Mouse (Mus musculus) midbrain, embryonic 13.5 days (tissue): ENCODE data around the gene Ube2b. TPM values are rescaled to one million over a fixed set of nuclear protein-coding genes. Genes with fewer than 3 reads are reported as not detected.

Source experiments
- ATAC-seq: fragments of 200-750 bp; cut with Nextera tagmentation; 2 replicates; pipeline ENCODE4 v1.8.0; 2017; ENCODE audit warnings: mild to moderate bottlenecking, moderate TSS enrichment, moderate library complexity
- H3K27ac ChIP-seq: fragments of 300-500 bp; sonication (generic); 2 replicates; pipeline ENCODE4 v1.5.1; 2015; ENCODE audit warnings: inconsistent platforms, mild to moderate bottlenecking, moderate library complexity
- H3K27me3 ChIP-seq: fragments of 300-500 bp; sonication (generic); 2 replicates; pipeline ENCODE4 v1.6.1; 2015; ENCODE audit warnings: mild to moderate bottlenecking, inconsistent platforms
- H3K36me3 ChIP-seq: fragments of 300-500 bp; sonication (generic); 2 replicates; pipeline ENCODE4 v1.6.1; 2015; ENCODE audit warnings: mild to moderate bottlenecking, inconsistent platforms
- H3K4me1 ChIP-seq: fragments of 300-500 bp; sonication (generic); replicated peaks from 2 replicates; pipeline ENCODE4 v1.6.1; 2015; ENCODE audit warnings: inconsistent platforms
- H3K4me2 ChIP-seq: fragments of 300-500 bp; sonication (generic); replicated peaks from 2 replicates; pipeline ENCODE4 v1.6.1; 2015; ENCODE audit warnings: moderate library complexity, mild to moderate bottlenecking, inconsistent platforms
- H3K4me3 ChIP-seq: fragments of 300-500 bp; sonication (generic); replicated peaks from 2 replicates; pipeline ENCODE4 v1.5.1; 2015; ENCODE audit warnings: mild to moderate bottlenecking, inconsistent platforms
- H3K9ac ChIP-seq: fragments of 300-500 bp; sonication (generic); replicated peaks from 2 replicates; pipeline ENCODE4 v1.6.1; 2015; ENCODE audit warnings: mild to moderate bottlenecking, inconsistent platforms
- H3K9me3 ChIP-seq: fragments of 300-500 bp; sonication (generic); 2 replicates; pipeline ENCODE4 v1.6.1; 2016; ENCODE audit warnings: mild to moderate bottlenecking, inconsistent platforms
- WGBS: fragments of 180-500 bp; shearing (Covaris S2); methylation state at CpG from one replicate; pipeline ENCODE4 v1.1.7; 2015; 5-methylcytosine and 5-hydroxymethylcytosine counted together
- polyA plus RNA-seq: library from polyadenylated mRNA; unstranded; fragments of >200 nt; fragmentation: Nextera tagmentation; extraction: Ambion mirVana; gene quantifications from 2 replicates; pipeline ENCODE4 v1.2.1, GENCODE M21; 2015

Gene Ube2b
- 272 and 284 TPM in 2 replicates for polyA plus RNA-seq

DNA sequence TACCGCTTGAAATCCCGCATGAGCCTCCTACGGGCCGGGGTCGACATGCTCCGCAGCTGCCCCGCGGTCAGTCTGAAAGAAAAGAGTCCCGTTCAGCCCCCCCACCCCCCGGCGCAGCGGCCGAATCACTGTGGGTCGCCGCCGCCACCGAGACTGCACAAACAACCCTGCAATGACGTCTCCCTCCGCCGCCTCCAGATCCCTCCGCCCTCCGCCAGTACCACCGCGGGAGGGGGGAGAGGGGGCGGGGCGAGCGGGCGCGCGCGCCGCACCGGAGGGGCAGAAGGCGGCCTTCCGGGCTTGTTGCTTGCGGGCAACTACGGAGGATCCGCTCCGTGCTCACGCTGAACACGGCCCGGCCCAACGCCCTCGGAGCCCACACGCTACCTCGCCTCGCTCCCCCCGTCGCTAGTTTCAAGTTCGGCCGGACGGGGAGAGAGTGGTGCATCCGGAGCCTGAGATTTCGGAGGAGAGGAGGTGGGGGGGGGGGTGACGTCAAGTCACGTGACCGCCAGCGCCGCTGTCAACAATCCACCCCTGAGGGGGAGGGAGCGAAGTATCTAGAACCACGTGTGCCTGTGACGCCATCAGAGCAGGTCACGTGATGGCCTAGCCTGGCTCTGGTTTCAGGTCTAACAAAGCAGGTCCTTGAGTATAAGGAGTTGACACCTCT lies at the start of gene Ube2b:
Gene Ube2b, minus strand, starts transcription at position 473 of the 673 bp plus-strand sequence.
- peak; percentile 78 for ATAC-seq
- Histone ChIP-seq H3K9ac (peak within 1 kb of the TSS; percentile 99), H3K27ac (peak within 1 kb of the TSS; percentile 95), H3K36me3 (peaks cover 23% of the 10 kb centered on the region), H3K4me1 (peaks cover 52% of the 10 kb centered on the region), H3K27me3 (no peaks in the 10 kb centered on the region), H3K4me2 (peak within 1 kb of the TSS; percentile 86), H3K4me3 (peak within 1 kb of the TSS; percentile 100), H3K9me3 (no peaks in the 10 kb centered on the region)
- under 1% methylated on average over 49 of the region's 63 CpGs for WGBS

GRCm38 (mm10) chr11:52046446-52047165 lies 46.0 kb upstream of the Ube2b start:
- Histone ChIP-seq H3K4me2 (no peak overlapping the region), H3K36me3 (0 out of 2 replicates have a peak, but pooled peaks cover 6% of the 10 kb centered on the region), H3K4me1 (no peaks in the 10 kb centered on the region), H3K9me3 (no peaks in the 10 kb centered on the region), H3K27ac (no peak overlapping the region), H3K27me3 (no peaks in the 10 kb centered on the region), H3K4me3 (no peak overlapping the region), H3K9ac (no peak overlapping the region)
- no peak for ATAC-seq
- 62% methylated on average over 4 of the region's 4 CpGs for WGBS

DNA sequence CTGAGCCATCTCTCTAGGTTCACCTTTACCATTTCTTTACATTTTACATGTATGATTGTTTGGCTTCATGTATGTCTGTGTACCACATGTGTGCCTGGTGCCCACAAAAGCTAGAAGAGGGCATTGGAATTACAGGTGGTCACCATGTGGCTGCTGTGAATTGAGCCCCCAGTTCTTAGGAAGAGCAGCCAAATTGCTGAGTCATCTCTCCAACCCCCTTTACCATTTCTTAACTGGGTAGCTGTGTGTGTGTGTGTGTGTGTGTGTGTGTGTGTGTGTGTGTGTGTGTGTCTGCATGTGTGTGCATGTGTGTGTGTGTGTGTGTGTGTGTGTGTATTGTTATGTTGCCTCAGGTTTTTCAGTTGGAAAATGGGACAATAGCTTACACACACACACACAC lies 43.6 kb upstream of the Ube2b start:
- Histone ChIP-seq H3K9me3 (no peaks in the 10 kb centered on the region), H3K36me3 (0 out of 2 replicates have a peak, but pooled peaks cover 8% of the 10 kb centered on the region), H3K27me3 (no peaks in the 10 kb centered on the region), H3K27ac (no peak overlapping the region), H3K4me3 (no peak overlapping the region), H3K9ac (no peak overlapping the region), H3K4me2 (no peak overlapping the region), H3K4me1 (no peaks in the 10 kb centered on the region)
- ATAC-seq: no peak

DNA sequence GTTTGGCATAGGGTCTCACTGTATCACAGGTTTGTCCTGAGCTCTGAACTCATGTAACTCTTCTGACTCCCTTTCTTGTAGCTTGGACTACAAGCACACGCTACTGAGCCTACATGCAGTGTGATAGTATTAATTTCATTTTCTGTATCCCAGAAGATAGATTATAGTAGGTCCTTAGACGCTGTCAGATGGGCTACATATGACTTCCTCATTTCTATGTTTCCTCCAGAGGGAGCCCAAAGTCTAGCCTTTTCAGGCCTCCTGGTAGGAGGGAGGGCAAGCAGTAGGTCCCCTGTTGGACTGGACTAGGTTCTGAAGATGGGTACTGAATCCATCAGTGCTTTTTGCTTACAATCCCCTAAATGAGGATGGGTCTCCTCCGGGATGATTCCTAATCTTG lies 42.7 kb upstream of the Ube2b start:
- 85% methylated on average over 3 of the region's 3 CpGs for WGBS
- Histone ChIP-seq H3K9ac (no peak overlapping the region), H3K36me3 (0 out of 2 replicates have a peak, but pooled peaks cover 8% of the 10 kb centered on the region), H3K4me1 (no peaks in the 10 kb centered on the region), H3K9me3 (no peaks in the 10 kb centered on the region), H3K27me3 (no peaks in the 10 kb centered on the region), H3K4me3 (no peak overlapping the region), H3K4me2 (no peak overlapping the region), H3K27ac (no peak overlapping the region)
- no peak for ATAC-seq

- Histone ChIP-seq H3K4me1 (0 out of 2 replicates have a peak, but pooled peaks cover 4% of the 10 kb centered on the region), H3K4me2 (no peak overlapping the region), H3K27me3 (no peaks in the 10 kb centered on the region), H3K9ac (no peak overlapping the region), H3K27ac (no peak overlapping the region), H3K9me3 (no peaks in the 10 kb centered on the region), H3K4me3 (no peak overlapping the region), H3K36me3 (0 out of 2 replicates have a peak, but pooled peaks cover 2% of the 10 kb centered on the region)
- 36% methylated on average over 3 of the region's 3 CpGs for WGBS
- 0 out of 2 replicates have a peak, but pooled peaks have one; percentile 50 for ATAC-seq
Measured at GRCm38 (mm10) chr11:52037659-52038058, 37.1 kb upstream of the Ube2b start.

DNA sequence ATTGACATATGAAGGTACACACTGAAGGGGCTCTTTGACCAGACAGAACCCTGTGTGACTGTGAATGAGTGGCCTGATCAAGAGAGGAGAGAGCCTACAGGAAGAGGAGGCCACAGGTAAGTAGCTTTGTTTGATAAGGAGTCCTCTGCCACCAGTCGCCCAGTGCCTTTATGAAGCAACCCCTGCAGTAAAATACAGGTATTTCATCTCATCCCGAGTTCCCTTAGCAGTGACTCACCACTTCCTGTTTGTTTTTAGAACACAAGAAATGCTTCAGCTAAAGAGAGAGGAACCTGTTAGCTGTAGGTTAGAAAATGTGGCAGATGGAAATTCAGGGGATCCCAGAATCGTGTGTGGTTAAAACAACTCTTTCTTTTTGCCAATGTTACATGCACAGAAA lies 35.3 kb upstream of the Ube2b start:
- no peak for ATAC-seq
- H3K27me3 ChIP-seq: no peaks in the 10 kb centered on the region
- WGBS: 88% methylated on average over 3 of the region's 3 CpGs
- no peaks in the 10 kb centered on the region for H3K9me3 ChIP-seq
- no peak overlapping the region for H3K9ac ChIP-seq
- 0 out of 2 replicates have a peak, but pooled peaks cover 4% of the 10 kb centered on the region for H3K4me1 ChIP-seq
- no peak overlapping the region for H3K4me3 ChIP-seq
- peaks cover 10% of the 10 kb centered on the region for H3K36me3 ChIP-seq
- H3K4me2 ChIP-seq: no peak overlapping the region
- no peak overlapping the region for H3K27ac ChIP-seq

DNA sequence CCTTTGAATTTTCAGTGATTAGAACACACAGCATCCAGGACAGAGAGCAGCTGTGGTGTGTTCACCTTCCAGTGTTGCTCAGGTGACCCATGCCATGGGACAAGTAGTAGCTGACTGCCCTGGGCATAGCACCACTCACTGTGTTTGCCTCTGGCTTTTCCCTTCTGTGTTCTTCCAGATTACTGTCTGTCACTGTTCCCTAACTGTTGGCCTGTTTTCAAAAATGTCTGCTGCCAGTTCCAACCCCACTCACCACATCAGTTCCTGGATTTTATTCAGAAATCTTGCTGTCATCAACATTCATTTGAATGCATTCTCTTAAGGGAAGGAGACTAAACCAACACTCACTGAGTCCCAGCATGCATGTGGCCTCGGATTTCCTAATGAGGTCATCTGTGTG lies 33.4 kb upstream of the Ube2b start:
- Histone ChIP-seq H3K9ac (no peak overlapping the region), H3K4me2 (no peak overlapping the region), H3K9me3 (no peaks in the 10 kb centered on the region), H3K4me3 (no peak overlapping the region), H3K4me1 (0 out of 2 replicates have a peak, but pooled peaks cover 4% of the 10 kb centered on the region), H3K27ac (no peak overlapping the region), H3K36me3 (peaks cover 8% of the 10 kb centered on the region), H3K27me3 (no peaks in the 10 kb centered on the region)
- 89% methylated on average over 1 of the region's 1 CpGs for WGBS
- no peak for ATAC-seq

DNA sequence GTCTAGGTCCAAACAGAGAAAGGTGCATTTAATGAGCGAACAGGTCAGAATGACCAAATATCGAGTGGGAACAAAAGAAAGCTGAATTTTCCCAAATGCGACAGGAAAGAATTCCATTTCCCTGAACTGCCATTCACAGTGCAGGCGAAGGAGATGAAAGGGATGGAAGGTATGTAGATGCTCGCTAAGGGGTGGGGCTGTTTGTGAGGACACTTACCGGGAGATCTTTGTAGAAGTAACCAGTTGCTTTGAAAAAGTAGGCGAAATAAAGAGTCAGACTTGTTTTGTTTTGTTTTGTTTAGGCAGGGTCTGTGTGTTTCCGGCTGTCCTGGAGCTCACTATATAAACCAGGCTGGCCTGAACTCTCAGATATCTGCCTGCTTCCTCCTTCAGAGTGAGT lies 31.8 kb upstream of the Ube2b start:
- H3K9me3 ChIP-seq: no peaks in the 10 kb centered on the region
- H3K4me2 ChIP-seq: no peak overlapping the region
- WGBS: 82% methylated on average over 8 of the region's 8 CpGs
- no peak overlapping the region for H3K4me3 ChIP-seq
- H3K4me1 ChIP-seq: no peaks in the 10 kb centered on the region
- ATAC-seq: no peak
- no peaks in the 10 kb centered on the region for H3K27me3 ChIP-seq
- H3K27ac ChIP-seq: no peak overlapping the region
- H3K9ac ChIP-seq: no peak overlapping the region
- H3K36me3 ChIP-seq: peaks cover 12% of the 10 kb centered on the region

DNA sequence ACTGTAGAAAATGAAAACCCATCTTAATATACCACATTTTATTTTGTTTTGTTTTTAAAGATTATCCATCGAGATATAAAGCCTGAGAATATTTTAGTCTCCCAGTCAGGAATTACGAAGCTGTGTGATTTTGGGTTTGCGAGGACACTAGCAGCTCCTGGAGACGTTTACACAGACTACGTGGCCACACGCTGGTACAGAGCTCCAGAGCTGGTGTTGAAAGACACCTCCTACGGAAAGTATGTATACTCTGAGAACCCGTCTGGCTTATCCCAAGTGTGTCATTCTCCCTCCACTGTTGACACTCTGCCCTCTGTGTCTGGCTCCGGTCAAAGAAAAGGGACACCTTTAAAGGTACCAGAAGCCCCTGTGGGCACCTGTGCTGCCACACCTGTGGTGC lies 17.7 kb upstream of the Ube2b start:
- Histone ChIP-seq H3K27me3 (no peaks in the 10 kb centered on the region), H3K9ac (no peak overlapping the region), H3K4me2 (no peak overlapping the region), H3K9me3 (no peaks in the 10 kb centered on the region), H3K4me3 (no peak overlapping the region), H3K36me3 (0 out of 2 replicates have a peak, but pooled peaks cover 10% of the 10 kb centered on the region), H3K27ac (no peak overlapping the region), H3K4me1 (no peaks in the 10 kb centered on the region)
- ATAC-seq: no peak
- 85% methylated on average over 9 of the region's 9 CpGs for WGBS

- Histone ChIP-seq H3K4me2 (no peak overlapping the region), H3K4me1 (no peaks in the 10 kb centered on the region), H3K27me3 (no peaks in the 10 kb centered on the region), H3K27ac (no peak overlapping the region), H3K4me3 (no peak overlapping the region), H3K9ac (no peak overlapping the region), H3K36me3 (no peaks in the 10 kb centered on the region), H3K9me3 (no peaks in the 10 kb centered on the region)
- WGBS: 73% methylated on average over 5 of the region's 5 CpGs
- no peak for ATAC-seq
Measured at GRCm38 (mm10) chr11:52011541-52011940, 11.0 kb upstream of the Ube2b start.

DNA sequence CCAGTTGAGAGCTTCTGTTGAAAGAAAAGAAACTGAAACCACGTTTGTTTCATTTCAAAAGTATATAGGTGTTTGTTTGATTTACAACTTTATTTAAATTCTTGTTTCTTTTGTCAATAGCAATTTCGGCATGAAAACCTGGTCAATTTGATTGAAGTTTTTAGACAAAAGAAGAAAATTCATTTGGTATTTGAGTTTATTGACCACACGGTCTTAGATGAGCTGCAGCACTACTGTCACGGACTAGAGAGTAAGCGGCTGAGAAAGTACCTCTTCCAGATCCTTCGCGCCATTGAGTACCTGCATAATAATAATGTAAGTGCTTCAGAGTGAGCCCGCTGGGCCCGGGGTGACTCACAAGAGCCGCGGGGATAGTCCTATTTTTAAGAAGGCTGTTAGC lies 10.4 kb upstream of the Ube2b start:
- WGBS: 91% methylated on average over 11 of the region's 11 CpGs
- ATAC-seq: no peak
- no peak overlapping the region for H3K4me2 ChIP-seq
- no peaks in the 10 kb centered on the region for H3K9me3 ChIP-seq
- no peaks in the 10 kb centered on the region for H3K36me3 ChIP-seq
- no peak overlapping the region for H3K4me3 ChIP-seq
- peaks cover 4% of the 10 kb centered on the region for H3K4me1 ChIP-seq
- H3K9ac ChIP-seq: no peak overlapping the region
- no peaks in the 10 kb centered on the region for H3K27me3 ChIP-seq
- H3K27ac ChIP-seq: no peak overlapping the region

GRCm38 (mm10) chr11:52005586-52005985 lies 5.0 kb upstream of the Ube2b start:
- no peaks in the 10 kb centered on the region for H3K9me3 ChIP-seq
- H3K4me3 ChIP-seq: peak overlapping the region; percentile 16; the same call in 1 of the 2 replicates
- H3K4me1 ChIP-seq: peaks cover 32% of the 10 kb centered on the region
- H3K4me2 ChIP-seq: peak overlapping the region; percentile 36
- H3K27me3 ChIP-seq: no peaks in the 10 kb centered on the region
- WGBS: 78% methylated on average over 2 of the region's 2 CpGs
- no peaks in the 10 kb centered on the region for H3K36me3 ChIP-seq
- H3K9ac ChIP-seq: 0 out of 2 replicates have a peak overlapping the region, but pooled peaks have one; percentile 5
- no peak overlapping the region for H3K27ac ChIP-seq
- no peak for ATAC-seq
